Mouse (Mus musculus): Measurements from ENCODE around the gene Taf8.

DNA sequence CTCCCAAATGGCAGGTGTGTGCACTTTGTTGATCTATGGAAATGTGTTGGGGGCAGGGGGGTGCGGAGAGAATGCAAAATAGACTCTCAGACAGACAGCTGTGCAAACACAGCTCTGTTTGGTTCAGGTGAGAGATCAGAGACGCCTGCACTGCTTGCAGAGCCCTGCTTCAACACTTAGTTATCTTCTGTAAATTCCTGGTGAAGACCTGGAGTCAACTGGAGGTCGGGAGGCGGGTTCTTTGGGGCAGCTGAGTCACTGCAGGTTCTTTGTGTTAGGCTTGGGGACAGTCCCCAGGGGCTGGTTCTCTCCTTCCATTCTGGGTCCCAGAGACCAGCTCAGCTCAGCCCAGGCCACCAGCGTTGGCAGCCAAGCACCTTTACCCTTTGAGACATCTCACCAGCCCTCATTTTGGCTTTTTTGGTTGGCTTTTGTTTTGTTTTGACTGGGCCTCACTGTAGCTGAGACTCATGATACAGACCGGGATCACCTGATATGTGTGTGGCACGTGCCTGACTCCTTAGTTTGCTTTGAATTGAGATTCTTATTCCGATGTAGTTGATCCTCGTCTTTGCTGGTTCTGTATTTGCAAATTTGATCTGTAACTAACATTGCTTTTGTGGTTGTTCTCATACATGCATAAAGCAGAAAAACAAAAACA is 39.2 kb downstream of the Taf8 start:
- TF ChIP-seq CTCF (IDR thresholded peaks at IDR 0.05; ENCODE audit: low read depth), result no peak
- no peak for TF ChIP-seq EP300 (IDR thresholded peaks at IDR 0.05; ENCODE audit: low read depth)

Data from liver, postnatal 0 days (tissue).